Mouse (Mus musculus): ENCODE results near the gene Btd. TPM values are rescaled to one million over a fixed set of nuclear protein-coding genes. Genes with fewer than 3 reads are reported as not detected.

The Btd gene
- total and polyA plus RNA-seq, 3 experiments: 10.7 to 19.1 (median 10.8) TPM

GRCm38 (mm10) chr14:31617204-31617603 lies 23.6 kb upstream of the Btd start:
- TF ChIP-seq EP300 (IDR thresholded peaks at IDR 0.05; ENCODE audit: insufficient read depth, low read depth, low read length) (no peak), POLR2A (IDR thresholded peaks at IDR 0.05; ENCODE audit: insufficient read depth, low read depth, low read length) (no peak), CTCF (IDR thresholded peaks at IDR 0.05) (no peak)
- no peaks in the 10 kb centered on the region for H3K79me2 ChIP-seq (replicated peaks; ENCODE audit: control insufficient read depth, insufficient read depth, low read length)
- no peak overlapping the region for H3K27ac ChIP-seq
- H3K4me1 ChIP-seq (ENCODE audit: control insufficient read depth, insufficient read depth, low read length): no peaks in the 10 kb centered on the region
- no peak overlapping the region for H3K4me3 ChIP-seq
- no peaks in the 10 kb centered on the region for H3K36me3 ChIP-seq (ENCODE audit: control insufficient read depth, insufficient read depth, low read length)
- no peaks in the 10 kb centered on the region for H3K27me3 ChIP-seq (ENCODE audit: control insufficient read depth, insufficient read depth, low read length)
- DNase-seq: no peak
- H3K9ac ChIP-seq (ENCODE audit: low read depth, low read length): no peak overlapping the region
- intact Hi-C loops (cut with DNase I): no loop called here
- 87% methylated on average over 9 of the region's 9 CpGs for WGBS

GRCm38 (mm10) chr14:31617997-31618396 lies 22.8 kb upstream of the Btd start:
- no peaks in the 10 kb centered on the region for H3K79me2 ChIP-seq (replicated peaks; ENCODE audit: control insufficient read depth, insufficient read depth, low read length)
- WGBS: 69% methylated on average over 3 of the region's 3 CpGs
- no peaks in the 10 kb centered on the region for H3K4me1 ChIP-seq (ENCODE audit: control insufficient read depth, insufficient read depth, low read length)
- no peaks in the 10 kb centered on the region for H3K36me3 ChIP-seq (ENCODE audit: control insufficient read depth, insufficient read depth, low read length)
- no peak overlapping the region for H3K27ac ChIP-seq
- DNase-seq: no peak
- no peak overlapping the region for H3K4me3 ChIP-seq
- TF ChIP-seq EP300 (IDR thresholded peaks at IDR 0.05; ENCODE audit: insufficient read depth, low read depth, low read length) (no peak), POLR2A (IDR thresholded peaks at IDR 0.05; ENCODE audit: insufficient read depth, low read depth, low read length) (no peak), CTCF (IDR thresholded peaks at IDR 0.05) (no peak)
- no peaks in the 10 kb centered on the region for H3K27me3 ChIP-seq (ENCODE audit: control insufficient read depth, insufficient read depth, low read length)
- no peak overlapping the region for H3K9ac ChIP-seq (ENCODE audit: low read depth, low read length)
- intact Hi-C loops (cut with DNase I): no loop called here

- no peak for DNase-seq
- no peaks in the 10 kb centered on the region for H3K79me2 ChIP-seq (replicated peaks; ENCODE audit: control insufficient read depth, insufficient read depth, low read length)
- intact Hi-C loops (cut with DNase I): no loop called here
- H3K27me3 ChIP-seq (ENCODE audit: control insufficient read depth, insufficient read depth, low read length): no peaks in the 10 kb centered on the region
- H3K4me3 ChIP-seq: no peak overlapping the region
- no peak for TF ChIP-seq EP300 (IDR thresholded peaks at IDR 0.05; ENCODE audit: insufficient read depth, low read depth, low read length)
- TF ChIP-seq POLR2A (IDR thresholded peaks at IDR 0.05; ENCODE audit: insufficient read depth, low read depth, low read length): no peak
- no peak overlapping the region for H3K27ac ChIP-seq
- no peaks in the 10 kb centered on the region for H3K4me1 ChIP-seq (ENCODE audit: control insufficient read depth, insufficient read depth, low read length)
- 77% methylated on average over 9 of the region's 9 CpGs for WGBS
- H3K36me3 ChIP-seq (ENCODE audit: control insufficient read depth, insufficient read depth, low read length): no peaks in the 10 kb centered on the region
- H3K9ac ChIP-seq (ENCODE audit: low read depth, low read length): no peak overlapping the region
Observed at GRCm38 (mm10) chr14:31620591-31621223, 20.1 kb upstream of the Btd start.

GRCm38 (mm10) chr14:31622748-31623147 lies 18.1 kb upstream of the Btd start:
- intact Hi-C loops (cut with DNase I): no loop called here
- Histone ChIP-seq H3K4me3 (no peak overlapping the region), H3K27ac (no peak overlapping the region), H3K27me3 (ENCODE audit: control insufficient read depth, insufficient read depth, low read length) (no peaks in the 10 kb centered on the region), H3K79me2 (replicated peaks; ENCODE audit: control insufficient read depth, insufficient read depth, low read length) (no peaks in the 10 kb centered on the region), H3K9ac (ENCODE audit: low read depth, low read length) (no peak overlapping the region), H3K4me1 (ENCODE audit: control insufficient read depth, insufficient read depth, low read length) (no peaks in the 10 kb centered on the region), H3K36me3 (ENCODE audit: control insufficient read depth, insufficient read depth, low read length) (no peaks in the 10 kb centered on the region)
- DNase-seq: no peak
- TF ChIP-seq EP300 (IDR thresholded peaks at IDR 0.05; ENCODE audit: insufficient read depth, low read depth, low read length): no peak
- no peak for TF ChIP-seq CTCF (IDR thresholded peaks at IDR 0.05)
- no peak for TF ChIP-seq POLR2A (IDR thresholded peaks at IDR 0.05; ENCODE audit: insufficient read depth, low read depth, low read length)
- 91% methylated on average over 12 of the region's 12 CpGs for WGBS

- H3K27me3 ChIP-seq (ENCODE audit: control insufficient read depth, insufficient read depth, low read length): no peaks in the 10 kb centered on the region
- H3K27ac ChIP-seq: no peak overlapping the region
- H3K9ac ChIP-seq (ENCODE audit: low read depth, low read length): no peak overlapping the region
- intact Hi-C loops (cut with DNase I): no loop called here
- H3K4me3 ChIP-seq: no peak overlapping the region
- DNase-seq: no peak
- TF ChIP-seq EP300 (IDR thresholded peaks at IDR 0.05; ENCODE audit: insufficient read depth, low read depth, low read length) (no peak), CTCF (IDR thresholded peaks at IDR 0.05) (no peak), POLR2A (IDR thresholded peaks at IDR 0.05; ENCODE audit: insufficient read depth, low read depth, low read length) (no peak)
- H3K4me1 ChIP-seq (ENCODE audit: control insufficient read depth, insufficient read depth, low read length): no peaks in the 10 kb centered on the region
- WGBS: 80% methylated on average over 7 of the region's 7 CpGs
- H3K36me3 ChIP-seq (ENCODE audit: control insufficient read depth, insufficient read depth, low read length): no peaks in the 10 kb centered on the region
- H3K79me2 ChIP-seq (replicated peaks; ENCODE audit: control insufficient read depth, insufficient read depth, low read length): no peaks in the 10 kb centered on the region
Observed at GRCm38 (mm10) chr14:31630677-31631076, 10.2 kb upstream of the Btd start.

GRCm38 (mm10) chr14:31640346-31640889 lies 410 bp upstream of the Btd start, which contains the start of gene Gm49387:
Gene Gm49387 (minus strand): TSS chr14:31640878.
- H3K79me2 ChIP-seq (replicated peaks; ENCODE audit: control insufficient read depth, insufficient read depth, low read length): no peaks in the 10 kb centered on the region
- H3K27ac ChIP-seq: peak within 1 kb of the TSS; percentile 91
- no peak for DNase-seq
- peak within 1 kb of the TSS; percentile 72 for H3K9ac ChIP-seq (ENCODE audit: low read depth, low read length)
- H3K4me1 ChIP-seq (ENCODE audit: control insufficient read depth, insufficient read depth, low read length): peaks cover 1% of the 10 kb centered on the region; the same call in 1 of the 2 replicates
- no peaks in the 10 kb centered on the region for H3K27me3 ChIP-seq (ENCODE audit: control insufficient read depth, insufficient read depth, low read length)
- WGBS: 3% methylated on average over 26 of the region's 26 CpGs
- peak within 1 kb of the TSS; percentile 94 for H3K4me3 ChIP-seq
- no peaks in the 10 kb centered on the region; the same call in 1 of the 2 replicates for H3K36me3 ChIP-seq (ENCODE audit: control insufficient read depth, insufficient read depth, low read length)
- no peak for TF ChIP-seq POLR2A (IDR thresholded peaks at IDR 0.05; ENCODE audit: insufficient read depth, low read depth, low read length)
- no peak for TF ChIP-seq CTCF (IDR thresholded peaks at IDR 0.05)
- TF ChIP-seq EP300 (IDR thresholded peaks at IDR 0.05; ENCODE audit: insufficient read depth, low read depth, low read length): no peak
- intact Hi-C loops (cut with DNase I): loop anchor here (5.0 kb wide), 2 partner anchors 447 to 832 kb away; partner anchors contain the start of genes Dph3 and Oxnad1

All from heart, adult 2 months (tissue).